Mouse (Mus musculus) thymus, adult 2 months (tissue): ENCODE measurements around the gene Shf. TPM values are rescaled to one million over a fixed set of nuclear protein-coding genes. Genes with fewer than 3 reads are reported as not detected.

Experiments
- DNase-seq: peaks from one replicate; pipeline ENCODE4 v3.0.0; 2021
- H3K27ac ChIP-seq: fragments of 200-500 bp; 2 replicates; pipeline ENCODE4 v1.5.1; 2012; ENCODE audit warnings: low read length, control low read depth; ENCODE audit not compliant: control insufficient read depth, insufficient read depth
- H3K27me3 ChIP-seq: fragments of 200-500 bp; 2 replicates; pipeline ENCODE4 v1.6.1; 2012; ENCODE audit warnings: mild to moderate bottlenecking, low read length, moderate library complexity, mixed read lengths; ENCODE audit not compliant: control insufficient read depth, insufficient read depth
- H3K36me3 ChIP-seq: fragments of 200-500 bp; 2 replicates; pipeline ENCODE4 v1.6.1; 2012; ENCODE audit warnings: mild to moderate bottlenecking, low read length, moderate library complexity; ENCODE audit not compliant: control insufficient read depth, insufficient read depth
- H3K4me1 ChIP-seq: fragments of 200-500 bp; replicated peaks from 2 replicates; pipeline ENCODE4 v1.6.1; 2012; ENCODE audit warnings: low read length; ENCODE audit not compliant: control insufficient read depth, insufficient read depth
- H3K4me3 ChIP-seq: fragments of 200-500 bp; 2 replicates; pipeline ENCODE4 v1.5.1; 2012; ENCODE audit warnings: mild to moderate bottlenecking, low read length, control low read depth, moderate library complexity; ENCODE audit not compliant: control insufficient read depth, insufficient read depth
- CTCF ChIP-seq: fragments of 200-500 bp; IDR thresholded peaks from 2 replicates; pipeline ENCODE4 v1.5.1; 2012; ENCODE audit warnings: mild to moderate bottlenecking, control low read depth, low read length, moderate library complexity, borderline replicate concordance; ENCODE audit not compliant: control insufficient read depth, poor library complexity, insufficient read depth; ENCODE audit errors: extremely low read depth
- POLR2A ChIP-seq: fragments of 200-500 bp; IDR thresholded peaks from 2 replicates; pipeline ENCODE4 v1.6.1; 2012; ENCODE audit warnings: mild to moderate bottlenecking, low read length, control low read depth, moderate library complexity; ENCODE audit not compliant: control insufficient read depth, poor library complexity, insufficient read depth; ENCODE audit errors: extremely low read depth
- WGBS: fragments of 180-500 bp; shearing (Covaris S2); methylation state at CpG from one replicate; pipeline ENCODE4 v1.1.7; 2018; 5-methylcytosine and 5-hydroxymethylcytosine counted together
- polyA plus RNA-seq: library from polyadenylated mRNA; depleted of rRNA; stranded (reverse); fragments of >200 nt; gene quantifications from 2 replicates; pipeline ENCODE4 v1.2.3, GENCODE M21; 2012

The Shf gene
- polyA plus RNA-seq, 1 experiment = 41.9 TPM

GRCm38 (mm10) chr2:122356187-122356586 lies 12.8 kb downstream of the Shf start:
- TF ChIP-seq POLR2A = no peak
- no peak for TF ChIP-seq CTCF
- Histone ChIP-seq H3K36me3 (peaks cover 5% of the 10 kb centered on the region; the same call in 1 of the 2 replicates), H3K4me1 (peaks cover 34% of the 10 kb centered on the region), H3K4me3 (no peak overlapping the region), H3K27ac (no peak overlapping the region), H3K27me3 (no peaks in the 10 kb centered on the region)
- DNase-seq = no peak
- 66% methylated on average over 3 of the region's 3 CpGs for WGBS

- TF ChIP-seq CTCF (no peak), POLR2A (no peak)
- H3K36me3 ChIP-seq = peaks cover 5% of the 10 kb centered on the region; the same call in 1 of the 2 replicates
- H3K4me1 ChIP-seq = peaks cover 26% of the 10 kb centered on the region
- no peak overlapping the region for H3K4me3 ChIP-seq
- no peaks in the 10 kb centered on the region for H3K27me3 ChIP-seq
- over 99% methylated on average over 5 of the region's 5 CpGs for WGBS
- no peak for DNase-seq
- no peak overlapping the region for H3K27ac ChIP-seq
Measured at GRCm38 (mm10) chr2:122355389-122355788, 13.6 kb downstream of the Shf start.

DNA sequence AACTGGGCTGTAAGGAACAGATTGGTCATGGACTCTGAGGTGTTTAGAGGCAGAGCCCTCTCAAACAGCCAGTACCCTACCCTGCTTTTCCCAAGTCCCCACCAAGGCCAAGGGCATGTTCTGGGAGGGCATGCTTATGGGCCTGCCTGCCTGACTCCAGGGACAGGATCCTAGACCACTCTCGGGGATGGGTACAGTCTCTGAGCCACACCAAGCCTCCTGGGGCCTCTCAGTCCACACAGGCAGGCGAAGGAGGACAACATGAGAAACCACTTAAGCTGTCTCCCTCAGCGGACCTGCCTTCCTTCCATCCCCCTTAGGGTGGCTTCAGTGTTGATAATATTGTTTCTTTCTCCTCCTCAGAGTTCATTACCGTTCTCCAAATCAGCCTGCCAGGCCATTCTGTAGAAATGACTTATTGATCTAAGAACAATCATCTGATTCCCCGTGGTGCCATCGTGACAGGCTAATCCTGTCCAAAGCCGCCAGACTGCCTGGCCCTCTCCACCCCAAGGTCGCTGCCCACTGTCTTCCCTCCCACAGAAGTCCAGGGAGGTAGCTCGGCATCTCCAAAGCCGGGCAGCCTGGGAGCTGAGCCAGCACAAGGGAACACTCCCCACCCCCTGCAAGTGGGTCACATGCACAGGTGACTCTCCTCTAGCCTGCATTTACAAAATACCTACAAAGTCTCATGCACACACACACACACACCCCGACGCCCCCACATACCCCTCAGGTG lies 14.6 kb downstream of the Shf start:
- 88% methylated on average over 12 of the region's 12 CpGs for WGBS
- no peak for DNase-seq
- TF ChIP-seq CTCF = no peak
- no peak for TF ChIP-seq POLR2A

DNA sequence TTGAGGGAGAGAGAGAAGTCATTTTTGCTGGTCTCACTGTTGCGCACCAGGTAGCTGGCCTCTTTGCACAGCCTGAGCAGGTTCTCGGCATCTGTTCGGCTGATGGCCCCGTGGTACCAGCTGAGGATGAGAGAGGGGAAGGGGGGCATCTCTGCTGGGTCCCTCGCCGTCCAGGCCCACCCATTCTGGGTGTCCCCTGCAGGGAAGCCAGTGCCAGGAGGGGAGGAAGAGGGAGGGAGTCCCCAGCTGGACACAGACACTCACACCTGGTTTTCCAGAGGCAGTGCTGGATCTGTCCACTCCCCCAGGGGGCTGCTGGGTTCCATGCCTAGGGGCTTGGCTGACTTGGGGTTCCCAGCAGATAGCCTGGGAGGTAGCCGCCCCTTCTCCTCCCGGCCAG lies 15.2 kb downstream of the Shf start:
- no peak for TF ChIP-seq POLR2A
- TF ChIP-seq CTCF = no peak
- no peaks in the 10 kb centered on the region for H3K27me3 ChIP-seq
- H3K4me3 ChIP-seq = no peak overlapping the region
- peaks cover 5% of the 10 kb centered on the region; the same call in 1 of the 2 replicates for H3K36me3 ChIP-seq
- DNase-seq = no peak
- WGBS = 96% methylated on average over 8 of the region's 8 CpGs
- no peak overlapping the region for H3K27ac ChIP-seq
- peaks cover 27% of the 10 kb centered on the region for H3K4me1 ChIP-seq

More for the DNA sequence above, 14.6 kb downstream of the Shf start:
- H3K4me3 ChIP-seq = no peak overlapping the region
- no peak overlapping the region for H3K27ac ChIP-seq
- H3K36me3 ChIP-seq = peaks cover 5% of the 10 kb centered on the region; the same call in 1 of the 2 replicates
- H3K4me1 ChIP-seq = peaks cover 22% of the 10 kb centered on the region
- H3K27me3 ChIP-seq = no peaks in the 10 kb centered on the region

- WGBS = 98% methylated on average over 6 of the region's 6 CpGs
- Histone ChIP-seq H3K27ac (no peak overlapping the region), H3K36me3 (peaks cover 5% of the 10 kb centered on the region; the same call in 1 of the 2 replicates), H3K27me3 (no peaks in the 10 kb centered on the region), H3K4me3 (no peak overlapping the region), H3K4me1 (peaks cover 29% of the 10 kb centered on the region)
- DNase-seq = no peak
- TF ChIP-seq POLR2A (no peak), CTCF (no peak)
Measured at GRCm38 (mm10) chr2:122352992-122353391, 16.0 kb downstream of the Shf start.

GRCm38 (mm10) chr2:122351931-122352329 lies 17.0 kb downstream of the Shf start:
- Histone ChIP-seq H3K4me3 (no peak overlapping the region), H3K36me3 (peaks cover 3% of the 10 kb centered on the region; the same call in 1 of the 2 replicates)

More at GRCm38 (mm10) chr2:122351931-122352329, 17.0 kb downstream of the Shf start:
- Histone ChIP-seq H3K27me3 (no peaks in the 10 kb centered on the region), H3K27ac (no peak overlapping the region), H3K4me1 (peaks cover 29% of the 10 kb centered on the region)
- WGBS = 98% methylated on average over 4 of the region's 4 CpGs
- DNase-seq = no peak
- no peak for TF ChIP-seq POLR2A
- TF ChIP-seq CTCF = no peak
